Mouse (Mus musculus) cerebellum, adult (tissue): ENCODE data around the gene Ctla4.

Experiments
- ATAC-seq: cut with Nextera tagmentation; 2 replicates; pipeline ENCODE4 v1.9.2; 2017; ENCODE audit warnings: mild to moderate bottlenecking, moderate library complexity, mixed read lengths; ENCODE audit not compliant: insufficient number of reproducible peaks, low FRiP score, low TSS enrichment

The Ctla4 gene

GRCm38 (mm10) chr1:60916281-60916781, 29.5 kb downstream of the Ctla4 start:
- no peak for ATAC-seq

- ATAC-seq: no peak
Measured at GRCm38 (mm10) chr1:60920493-60921355, 33.9 kb downstream of the Ctla4 start.

DNA sequence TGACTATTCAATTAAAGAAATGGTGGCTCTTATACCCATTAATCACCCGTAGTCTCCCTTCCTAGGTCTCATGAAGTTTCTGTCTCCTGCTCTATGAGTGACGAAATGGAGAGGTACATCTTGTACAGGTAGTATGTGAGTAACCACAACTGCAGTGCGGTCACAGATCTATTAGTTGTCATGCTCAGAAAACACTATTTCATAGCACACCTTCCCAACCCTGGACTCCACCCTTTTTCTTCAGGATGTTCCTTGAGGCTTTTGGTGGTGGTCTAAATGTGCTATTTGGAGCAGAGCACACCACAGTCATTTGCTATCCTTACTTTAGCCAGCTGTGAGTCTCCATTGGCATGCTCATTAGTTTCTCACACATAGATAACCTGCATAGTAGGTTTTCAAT, 42.2 kb downstream of the Ctla4 start:
- ATAC-seq: no peak

DNA sequence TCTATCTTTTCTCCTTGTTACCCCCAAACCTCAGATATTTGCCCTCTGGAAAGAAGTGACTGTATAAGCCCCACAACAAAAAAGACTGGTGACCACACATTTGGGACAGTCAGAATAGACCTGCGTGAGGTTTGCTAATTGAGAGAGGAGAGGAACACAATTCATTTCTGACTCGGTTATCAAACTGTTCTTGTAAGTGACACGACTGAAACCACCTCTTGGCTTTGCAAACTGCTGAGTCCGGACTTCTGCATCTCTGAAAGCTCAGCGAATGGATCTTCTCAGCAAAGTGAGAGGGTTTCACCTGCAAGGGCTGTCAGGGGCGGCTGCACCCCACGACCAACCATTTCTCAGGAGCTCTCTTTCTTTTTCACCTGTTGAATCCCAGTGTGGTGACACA, 43.6 kb downstream of the Ctla4 start:
- ATAC-seq: no peak

GRCm38 (mm10) chr1:60935968-60936581, 49.3 kb downstream of the Ctla4 start:
- ATAC-seq: no peak

GRCm38 (mm10) chr1:60936963-60937711, 50.3 kb downstream of the Ctla4 start:
- ATAC-seq: no peak

GRCm38 (mm10) chr1:60938256-60938655, 51.5 kb downstream of the Ctla4 start:
- no peak for ATAC-seq

- no peak for ATAC-seq
Measured at GRCm38 (mm10) chr1:60938974-60939373, 52.2 kb downstream of the Ctla4 start.

GRCm38 (mm10) chr1:60940023-60940422, 53.2 kb downstream of the Ctla4 start:
- no peak for ATAC-seq

DNA sequence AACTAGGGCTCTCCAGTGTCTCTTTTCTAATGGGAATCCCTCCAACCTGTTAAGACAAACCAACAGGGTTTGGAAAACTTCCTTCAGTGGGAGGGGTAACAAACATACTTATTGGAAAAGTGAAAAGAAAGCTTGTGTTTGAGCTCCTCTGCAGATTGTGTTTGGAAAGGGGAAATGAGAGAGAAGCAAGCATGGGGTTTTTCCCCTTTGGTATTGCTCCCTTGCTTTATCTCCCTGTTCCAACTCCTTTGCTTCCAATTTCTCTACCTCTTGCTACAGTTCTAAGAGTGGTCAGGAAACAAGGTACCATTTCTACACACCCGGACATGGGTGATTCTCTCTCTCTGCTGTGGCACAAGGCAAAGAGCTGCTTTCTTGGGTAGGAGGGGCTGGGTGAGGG, 53.8 kb downstream of the Ctla4 start:
- no peak for ATAC-seq

GRCm38 (mm10) chr1:60941056-60942048, 54.6 kb downstream of the Ctla4 start:
- no peak for ATAC-seq

- no peak for ATAC-seq
Measured at GRCm38 (mm10) chr1:60942921-60943320, 56.1 kb downstream of the Ctla4 start.

GRCm38 (mm10) chr1:60945633-60946401, 59.0 kb downstream of the Ctla4 start:
- ATAC-seq: no peak

GRCm38 (mm10) chr1:60948112-60948511, 61.3 kb downstream of the Ctla4 start:
- no peak for ATAC-seq

DNA sequence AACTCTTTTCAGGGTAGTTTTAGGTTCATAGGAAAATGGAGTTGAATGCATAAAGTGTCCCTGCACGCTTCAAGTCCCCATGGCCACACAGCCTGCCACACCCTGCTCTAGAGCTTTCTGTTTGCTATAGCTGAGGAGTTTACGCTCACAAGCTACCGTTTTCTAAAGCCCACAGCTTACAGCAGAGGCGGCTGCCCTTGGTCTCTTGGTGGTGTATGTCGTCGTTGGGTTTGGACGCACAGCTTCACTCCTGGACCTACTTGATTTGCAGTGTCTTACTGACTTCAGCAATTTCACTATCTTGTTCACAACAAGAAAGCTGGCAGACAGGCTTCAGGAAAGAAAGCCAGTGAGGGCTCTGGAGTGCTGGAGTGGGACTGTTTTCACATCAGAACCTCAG, 66.2 kb downstream of the Ctla4 start:
- no peak for ATAC-seq

GRCm38 (mm10) chr1:60953686-60954085, 66.9 kb downstream of the Ctla4 start:
- ATAC-seq: no peak

- no peak for ATAC-seq
Measured at GRCm38 (mm10) chr1:60954759-60955158, 68.0 kb downstream of the Ctla4 start.

DNA sequence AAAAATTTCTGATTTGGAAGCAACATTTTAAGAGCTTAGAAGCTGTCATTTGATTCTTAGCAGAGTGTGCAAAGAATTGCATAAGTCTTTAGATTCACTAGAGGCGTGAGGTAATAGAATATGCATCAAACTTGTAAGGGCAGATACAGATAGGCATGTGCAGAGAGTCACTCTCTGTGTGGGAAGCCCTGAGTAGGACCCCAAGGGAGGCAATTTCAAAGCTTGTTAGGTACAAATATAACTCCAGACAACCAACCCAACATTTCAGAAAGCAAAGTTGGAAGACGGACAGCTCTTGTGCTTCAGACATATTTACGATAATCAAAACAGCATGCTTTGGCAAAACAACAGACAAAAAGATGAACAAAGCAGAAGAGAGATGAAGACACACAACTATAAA, 68.4 kb downstream of the Ctla4 start:
- no peak for ATAC-seq

DNA sequence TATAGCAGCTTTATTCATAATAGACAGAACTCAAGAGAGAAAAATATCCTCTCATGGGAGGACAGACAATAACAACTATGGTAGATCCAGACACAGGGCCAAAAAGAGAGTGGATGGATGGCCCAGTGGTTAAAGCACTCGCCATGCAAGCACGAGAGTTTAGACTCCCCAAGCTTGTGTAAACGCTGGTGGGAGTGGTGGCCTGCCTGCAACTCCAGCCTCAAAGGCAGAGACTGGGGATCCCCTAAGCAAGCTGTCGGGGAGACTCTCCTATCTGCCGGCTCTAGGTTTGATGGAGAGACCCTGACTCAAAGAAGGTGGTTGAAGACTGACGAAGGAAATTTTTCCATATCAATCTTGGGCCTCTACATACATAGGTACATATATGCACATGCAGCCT, 69.4 kb downstream of the Ctla4 start:
- ATAC-seq: no peak
